ENCODE assay signal across 22 mouse cellular contexts in the genomic region with DNA sequence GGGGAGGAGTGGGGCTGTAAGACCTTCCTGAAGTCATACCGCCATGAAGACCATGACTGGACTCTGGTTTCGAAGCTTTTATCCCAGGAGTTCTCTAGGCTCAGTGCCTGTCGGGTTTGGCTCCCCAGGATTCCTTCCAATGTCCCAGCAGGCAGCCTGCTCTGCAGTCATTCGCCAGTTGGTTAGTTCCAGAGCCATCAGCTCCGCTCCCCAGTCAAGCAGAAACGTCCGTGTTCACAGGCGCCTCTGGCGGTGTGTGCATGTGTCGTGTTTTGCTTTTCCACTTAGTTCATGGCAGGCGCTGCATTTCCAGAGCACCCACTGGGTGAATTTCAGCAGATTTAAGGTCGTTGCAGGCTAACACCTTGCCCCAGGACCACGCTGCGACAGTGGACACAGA. TPM values are rescaled to one million over a fixed set of nuclear protein-coding genes. Genes with fewer than 3 reads are reported as not detected.
A peak's percentile ranks its signal among the peaks of the same experiment; 100 is the strongest.
DNase-seq lines count a peak whose midpoint lies in the region; ATAC-seq and TF ChIP-seq lines count a peak whose summit lies in the region.
"Had no signal": no experiment of that assay in that cellular context is flagged by ENCODE, and none has a peak within 500 bp of the region (broad histone marks: within the 10 kb centered on the region; RNA-seq: fewer than 3 reads in every experiment).

No protein-coding gene starts in this region.

- TF ChIP-seq POLR2A in cortical plate, adult 2 months (IDR thresholded peaks at IDR 0.05; ENCODE audit: extremely low read depth, insufficient read depth, low read length) = no peak

- H3K4me1 ChIP-seq in midbrain, postnatal 0 days (ENCODE audit: insufficient read depth, low read length) = no peaks in the 10 kb centered on the region
- H3K4me1 ChIP-seq in midbrain, embryonic 14.5 days (ENCODE audit: control insufficient read depth, insufficient read depth, low read length) = peaks cover 9% of the 10 kb centered on the region; the same call in 1 of the 2 replicates
- H3K4me1 ChIP-seq in cortical plate, adult 2 months (ENCODE audit: control insufficient read depth, insufficient read depth, low read length) = peaks cover 8% of the 10 kb centered on the region
- H3K4me1 ChIP-seq: liver, embryonic 15.5 days had no signal

- H3K9me3 ChIP-seq in midbrain, postnatal 0 days (ENCODE audit: low read length) = no peaks in the 10 kb centered on the region
- H3K9me3 ChIP-seq in midbrain, embryonic 14.5 days (ENCODE audit: control insufficient read depth, low read length) = no peaks in the 10 kb centered on the region
- H3K9me3 ChIP-seq: limb, embryonic 13.5 days; liver, embryonic 15.5 days; midbrain, embryonic 15.5 days had no signal

- 44% methylated on average over 14 of the region's 14 CpGs for WGBS in midbrain, postnatal 0 days
- WGBS in midbrain, embryonic 14.5 days = 53% methylated on average over 14 of the region's 14 CpGs

- H3K36me3 ChIP-seq in midbrain, postnatal 0 days (ENCODE audit: insufficient read depth, low read length) = no peaks in the 10 kb centered on the region
- H3K36me3 ChIP-seq in midbrain, embryonic 14.5 days (ENCODE audit: control insufficient read depth, insufficient read depth, low read length) = no peaks in the 10 kb centered on the region; the same call in 1 of the 2 replicates
- H3K36me3 ChIP-seq: limb, embryonic 13.5 days; liver, embryonic 15.5 days; midbrain, embryonic 15.5 days had no signal

- DNase-seq in frontal cortex, postnatal 36 days (ENCODE audit: low spot score in 2 of 2) = no peak
- peak; percentile 22 for DNase-seq in midbrain, postnatal 0 days (ENCODE audit: low spot score)
- DNase-seq in midbrain, embryonic 14.5 days = no peak
- DNase-seq in cerebellum, adult 8-10 months = peak; percentile 33
- no peak for DNase-seq in embryo, embryonic 10 days (ENCODE audit: low spot score)
- DNase-seq in thymus, postnatal 36 days = no peak
- DNase-seq: adrenal gland, postnatal 14 days; heart, postnatal 14 days; kidney, adult 18-20 months; kidney, postnatal 36 days; lung, postnatal 10 days; right cerebral cortex, postnatal 4 days; thymus, postnatal 4 days had no signal

- H3K4me2 ChIP-seq in midbrain, postnatal 0 days (ENCODE audit: low read depth, low read length, poor library complexity, severe bottlenecking) = no peak overlapping the region
- H3K4me2 ChIP-seq in midbrain, embryonic 14.5 days (ENCODE audit: low read length) = no peak overlapping the region
- H3K4me2 ChIP-seq: heart, embryonic 11.5 days; limb, embryonic 13.5 days; liver, embryonic 15.5 days; midbrain, embryonic 15.5 days had no signal

- no peaks in the 10 kb centered on the region for H3K27me3 ChIP-seq in midbrain, postnatal 0 days (ENCODE audit: insufficient read depth, low read length)
- H3K27me3 ChIP-seq in midbrain, embryonic 14.5 days (ENCODE audit: control insufficient read depth, insufficient read depth, low read length) = no peaks in the 10 kb centered on the region
- H3K27me3 ChIP-seq: liver, embryonic 15.5 days; midbrain, embryonic 15.5 days had no signal

- no peak overlapping the region for H3K27ac ChIP-seq in midbrain, postnatal 0 days (ENCODE audit: low read depth, low read length)
- no peak overlapping the region for H3K27ac ChIP-seq in midbrain, embryonic 14.5 days (replicated peaks; ENCODE audit: low read depth, low read length)
- 0 out of 2 replicates have a peak overlapping the region, but pooled peaks have one; percentile 8 for H3K27ac ChIP-seq in cortical plate, adult 2 months (ENCODE audit: insufficient read depth, low read length)
- H3K27ac ChIP-seq: limb, embryonic 13.5 days; liver, embryonic 15.5 days; midbrain, embryonic 15.5 days had no signal

- no peak for TF ChIP-seq CTCF in midbrain, postnatal 0 days (IDR thresholded peaks at IDR 0.05)
- TF ChIP-seq CTCF in cortical plate, adult 2 months (IDR thresholded peaks at IDR 0.05; ENCODE audit: extremely low read depth, insufficient read depth, low read length) = no peak

- no peak overlapping the region for H3K4me3 ChIP-seq in midbrain, postnatal 0 days (ENCODE audit: low read depth, low read length)
- H3K4me3 ChIP-seq in midbrain, embryonic 14.5 days (replicated peaks; ENCODE audit: low read depth, low read length) = no peak overlapping the region
- no peak overlapping the region for H3K4me3 ChIP-seq in cortical plate, adult 2 months (ENCODE audit: insufficient read depth, low read length)
- H3K4me3 ChIP-seq: limb, embryonic 13.5 days; liver, embryonic 15.5 days; midbrain, embryonic 15.5 days had no signal

- peak; percentile 42; the same call in 1 of the 2 replicates for ATAC-seq in frontal cortex, adult (ENCODE audit: low TSS enrichment)
- no peak for ATAC-seq in midbrain, postnatal 0 days (ENCODE audit: low FRiP score)
- no peak for ATAC-seq in midbrain, embryonic 14.5 days (ENCODE audit: low FRiP score, low TSS enrichment)
- ATAC-seq: hindbrain, embryonic 16.5 days; midbrain, embryonic 15.5 days had no signal

- H3K9ac ChIP-seq in midbrain, postnatal 0 days (replicated peaks; ENCODE audit: low read length, poor library complexity, severe bottlenecking) = no peak overlapping the region
- H3K9ac ChIP-seq in midbrain, embryonic 14.5 days (replicated peaks; ENCODE audit: low read length) = no peak overlapping the region
- H3K9ac ChIP-seq: limb, embryonic 13.5 days; liver, embryonic 15.5 days; midbrain, embryonic 15.5 days had no signal

RNA-seq across cellular contexts. Expression of a gene that starts 31.9 kb away (rescaled TPM):
- total RNA-seq in midbrain, postnatal 0 days (2014; rRNA removed) = 39.1 and 42.1 TPM in 2 replicates
- polyA plus RNA-seq in midbrain, postnatal 0 days (2015; fragmentation: Nextera tagmentation; extraction: Ambion mirVana) = 14.4 and 14.6 TPM in 2 replicates
- 12.4 and 14.8 TPM in 2 replicates for polyA plus RNA-seq in midbrain, embryonic 14.5 days (2014; fragmentation: Nextera tagmentation; extraction: Ambion mirVana)
- 29.7 and 30.0 TPM in 2 replicates for polyA plus RNA-seq in cortical plate, adult 2 months (2012; rRNA removed)
- total RNA-seq: heart, postnatal 14 days; megakaryocyte, adult 5-6 weeks had no signal
- polyA plus RNA-seq: C2C12 had no signal

RNA-seq across cellular contexts. Expression of a gene that starts 58.9 kb away (rescaled TPM):
- 36.9 and 40.8 TPM in 2 replicates for total RNA-seq in midbrain, postnatal 0 days (2014; rRNA removed)
- 21.0 and 27.4 TPM in 2 replicates for polyA plus RNA-seq in midbrain, postnatal 0 days (2015; fragmentation: Nextera tagmentation; extraction: Ambion mirVana)
- polyA plus RNA-seq in midbrain, embryonic 14.5 days (2014; fragmentation: Nextera tagmentation; extraction: Ambion mirVana) = 8.0 and 14.1 TPM in 2 replicates
- 14.4 and 16.9 TPM in 2 replicates for polyA plus RNA-seq in cortical plate, adult 2 months (2012; rRNA removed)
- total RNA-seq: megakaryocyte, adult 5-6 weeks had no signal
- polyA plus RNA-seq: C2C12 had no signal

Comparison
In these comparisons a context has a peak if more than half of its experiments do, and no peak if none do; other contexts are left out.
1. DNase-seq: peak in midbrain, postnatal 0 days (single experiment) and cerebellum, adult 8-10 months (single experiment); none in frontal cortex, postnatal 36 days (0 of 2), midbrain, embryonic 14.5 days (single experiment), embryo, embryonic 10 days (single experiment) and thymus, postnatal 36 days (0 of 2).